Mouse (Mus musculus) midbrain, embryonic 16.5 days (tissue): Measurements from ENCODE around the gene Mrgprf. TPM values are rescaled to one million over a fixed set of nuclear protein-coding genes. Genes with fewer than 3 reads are reported as not detected.

ENCODE experiments used
- ATAC-seq: fragments of 200-750 bp; cut with Nextera tagmentation; 2 replicates; pipeline ENCODE4 v1.8.0; 2017; ENCODE audit warnings: moderate TSS enrichment
- H3K27ac ChIP-seq: fragments of 300-500 bp; sonication (generic); 2 replicates; pipeline ENCODE4 v1.5.1; 2014; ENCODE audit warnings: mild to moderate bottlenecking, low read length, mixed read lengths
- H3K27me3 ChIP-seq: fragments of 300-500 bp; sonication (generic); 2 replicates; pipeline ENCODE4 v1.6.1; 2014; ENCODE audit warnings: low read depth, low read length, mixed read lengths; ENCODE audit not compliant: control insufficient read depth, insufficient read depth
- H3K36me3 ChIP-seq: fragments of 300-500 bp; sonication (generic); 2 replicates; pipeline ENCODE4 v1.6.1; 2014; ENCODE audit warnings: mild to moderate bottlenecking, low read length, moderate library complexity, mixed read lengths; ENCODE audit not compliant: control insufficient read depth, insufficient read depth
- H3K4me1 ChIP-seq: fragments of 300-500 bp; sonication (generic); 2 replicates; pipeline ENCODE4 v1.6.1; 2014; ENCODE audit warnings: mild to moderate bottlenecking, low read length, mixed read lengths; ENCODE audit not compliant: control insufficient read depth, insufficient read depth
- H3K4me2 ChIP-seq: fragments of 300-500 bp; sonication (generic); 2 replicates; pipeline ENCODE4 v1.6.1; 2014; ENCODE audit warnings: mild to moderate bottlenecking, low read length, mixed read lengths
- H3K4me3 ChIP-seq: fragments of 300-500 bp; sonication (generic); 2 replicates; pipeline ENCODE4 v1.5.1; 2014; ENCODE audit warnings: low read depth, mild to moderate bottlenecking, low read length, moderate library complexity, mixed read lengths
- H3K9ac ChIP-seq: fragments of 300-500 bp; sonication (generic); 2 replicates; pipeline ENCODE4 v1.6.1; 2014; ENCODE audit warnings: low read depth, low read length, mixed read lengths
- H3K9me3 ChIP-seq: fragments of 300-500 bp; sonication (generic); replicated peaks from 2 replicates; pipeline ENCODE4 v1.6.1; 2014; ENCODE audit warnings: mild to moderate bottlenecking, low read length, mixed read lengths; ENCODE audit not compliant: control insufficient read depth, poor library complexity, severe bottlenecking
- WGBS: fragments of 180-500 bp; shearing (Covaris S2); extraction: QIAGEN DNeasy Blood & Tissue Kit; methylation state at CpG from one replicate; pipeline ENCODE4 v1.1.7; 2014; 5-methylcytosine and 5-hydroxymethylcytosine counted together
- polyA plus RNA-seq: library from polyadenylated mRNA; unstranded; fragments of >200 nt; fragmentation: Nextera tagmentation; extraction: Ambion mirVana; gene quantifications from 2 replicates; pipeline ENCODE4 v1.2.1, GENCODE M21; 2015

Gene Mrgprf
- polyA plus RNA-seq, 1 experiment from 2014 or later: 3.8 TPM

GRCm38 (mm10) chr7:145340248-145340904, 39.7 kb downstream of the Mrgprf start:
- ATAC-seq: no peak
- H3K9ac ChIP-seq: no peak overlapping the region
- 92% methylated on average over 5 of the region's 5 CpGs for WGBS
- no peak overlapping the region for H3K27ac ChIP-seq
- H3K4me2 ChIP-seq: no peak overlapping the region
- H3K36me3 ChIP-seq: no peaks in the 10 kb centered on the region
- H3K4me3 ChIP-seq: no peak overlapping the region
- H3K27me3 ChIP-seq: no peaks in the 10 kb centered on the region
- no peaks in the 10 kb centered on the region for H3K9me3 ChIP-seq
- H3K4me1 ChIP-seq: no peaks in the 10 kb centered on the region

Other genes starting within 250 kb of the Mrgprf start
- gene 1810010D01Rik, start 92.7 kb upstream of the Mrgprf start, polyA plus RNA-seq: 0.36 TPM in 1 of 2 replicates, not detected in the other
- 1.5 and 2.7 TPM in 2 replicates for gene Tpcn2, start 16.8 kb upstream of the Mrgprf start, polyA plus RNA-seq
- gene Mrgprd, start 14.0 kb downstream of the Mrgprf start, polyA plus RNA-seq: not detected in 2 replicates